21 mouse cellular contexts compared by ENCODE assay signal in genomic region chr6:87652670-87653069, GRCm38 (mm10).
"Had no signal": no experiment of that assay in that cellular context is flagged by ENCODE, and none has a peak within 500 bp of the region (broad histone marks: within the 10 kb centered on the region; RNA-seq: fewer than 3 reads in every experiment).

No protein-coding gene starts in this region.

- H3K4me1 ChIP-seq: midbrain, embryonic 13.5 days; midbrain, embryonic 15.5 days; neural tube, embryonic 13.5 days; neural tube, embryonic 15.5 days had no signal

- H3K27ac ChIP-seq: lung, embryonic 15.5 days; macrophage; midbrain, embryonic 13.5 days; midbrain, embryonic 15.5 days; neural tube, embryonic 13.5 days; neural tube, embryonic 15.5 days had no signal

- H3K4me3 ChIP-seq: lung, embryonic 15.5 days; megakaryocyte, embryonic 14.5 days; midbrain, embryonic 13.5 days; midbrain, embryonic 15.5 days; neural tube, embryonic 13.5 days; neural tube, embryonic 15.5 days had no signal

- H3K36me3 ChIP-seq: midbrain, embryonic 15.5 days had no signal

- H3K27me3 ChIP-seq: lung, embryonic 15.5 days; megakaryocyte, embryonic 14.5 days; midbrain, embryonic 13.5 days; midbrain, embryonic 15.5 days; neural tube, embryonic 13.5 days; neural tube, embryonic 15.5 days had no signal

- ATAC-seq: liver, postnatal 0 days; lung, postnatal 0 days; midbrain, embryonic 13.5 days; midbrain, embryonic 15.5 days had no signal

- H3K9me3 ChIP-seq: lung, embryonic 15.5 days; megakaryocyte, embryonic 14.5 days; midbrain, embryonic 13.5 days; midbrain, embryonic 15.5 days; neural tube, embryonic 13.5 days; neural tube, embryonic 15.5 days had no signal

- H3K4me2 ChIP-seq: lung, embryonic 15.5 days; midbrain, embryonic 11.5 days; midbrain, embryonic 13.5 days; midbrain, embryonic 15.5 days; neural tube, embryonic 13.5 days; neural tube, embryonic 15.5 days had no signal

- DNase-seq: liver, postnatal 0 days; lung, adult 2 months; lung, postnatal 14 days; lung, postnatal 36 days; retina, postnatal 1 day; right cerebral cortex, adult 18-20 months; right cerebral cortex, postnatal 25 days; right cerebral cortex, postnatal 4 days; spleen, adult 18-20 months; thymus, adult 18-20 months; thymus, postnatal 14 days; thymus, postnatal 36 days had no signal

- H3K9ac ChIP-seq: liver, postnatal 0 days; lung, embryonic 15.5 days; midbrain, embryonic 13.5 days; midbrain, embryonic 15.5 days; neural tube, embryonic 13.5 days; neural tube, embryonic 15.5 days had no signal
